Mouse (Mus musculus) cerebellum, adult 2 months (tissue): Measurements from ENCODE around the gene Antxrl.

Experiments
- CTCF ChIP-seq: fragments of 200-500 bp; IDR thresholded peaks from 2 replicates; pipeline ENCODE4 v1.5.1; 2011; ENCODE audit warnings: low read depth, mild to moderate bottlenecking, control low read depth, low read length, moderate library complexity, borderline replicate concordance; ENCODE audit not compliant: insufficient read depth
- POLR2A ChIP-seq: fragments of 200-500 bp; IDR thresholded peaks from 2 replicates; pipeline ENCODE4 v1.6.1; 2011; ENCODE audit warnings: low read length, control low read depth, borderline replicate concordance; ENCODE audit not compliant: insufficient read depth

- TF ChIP-seq CTCF (no peak), POLR2A (no peak)
Observed at GRCm38 (mm10) chr14:34075346-34075745, 22.8 kb downstream of the Antxrl start.
